Mouse (Mus musculus): Measurements from ENCODE around the gene Zfp689. TPM values are rescaled to one million over a fixed set of nuclear protein-coding genes. Genes with fewer than 3 reads are reported as not detected.
A peak's percentile ranks its signal among the peaks of the same experiment; 100 is the strongest.

Gene Zfp689
- 2.1 TPM for polyA plus RNA-seq (2012; fragmentation: generic; extraction: Trizol)

GRCm38 (mm10) chr7:127448521-127449300 is at the start of gene Zfp689:
Zfp689 (minus strand) TSS chr7:127449158.
- TF ChIP-seq POLR2AphosphoS2 (IDR thresholded peaks at IDR 0.05; ENCODE audit: insufficient read length, low read depth) (peak; percentile 71), POLR2A (IDR thresholded peaks at IDR 0.05; ENCODE audit: insufficient read length, low read depth) (peak; percentile 56), REST (IDR thresholded peaks at IDR 0.05; ENCODE audit: insufficient read depth, insufficient read length) (no peak), MYOG (IDR thresholded peaks at IDR 0.05; ENCODE audit: control insufficient read depth in 1 of 3, insufficient read depth in 1 of 3, insufficient read length in 2 of 3, low read depth in 2 of 3) (no peak), SRF (IDR thresholded peaks at IDR 0.05; ENCODE audit: control insufficient read depth, insufficient read length, low read depth) (no peak), USF1 (IDR thresholded peaks at IDR 0.05; ENCODE audit: low read depth) (no peak), MAX (IDR thresholded peaks at IDR 0.05; ENCODE audit: low read depth) (no peak), MYOD1 (IDR thresholded peaks at IDR 0.05; ENCODE audit: control insufficient read depth in 1 of 3, insufficient read length in 2 of 3, low read depth in 2 of 3) (no peak), TCF12 (IDR thresholded peaks at IDR 0.05; ENCODE audit: insufficient read depth, poor library complexity, severe bottlenecking) (no peak), CEBPB (IDR thresholded peaks at IDR 0.05; ENCODE audit: insufficient read depth, poor library complexity, severe bottlenecking) (no peak), TCF3 (IDR thresholded peaks at IDR 0.05; ENCODE audit: insufficient read length, low read depth) (no peak), E2F4 (IDR thresholded peaks at IDR 0.05; ENCODE audit: insufficient read depth) (peak; percentile 91)
- H3K79me2 ChIP-seq (ENCODE audit: control insufficient read depth, insufficient read depth) = peaks cover 39% of the 10 kb centered on the region
- H3ac ChIP-seq (ENCODE audit: control insufficient read depth, insufficient read length) = peak within 1 kb of the TSS; percentile 76
- no peaks in the 10 kb centered on the region for H3K27me3 ChIP-seq (ENCODE audit: control insufficient read depth, insufficient read depth, insufficient read length)
- peaks cover 14% of the 10 kb centered on the region for H3K36me3 ChIP-seq (ENCODE audit: control insufficient read depth, insufficient read depth)
- H3K4me3 ChIP-seq = peak within 1 kb of the TSS; percentile 88
- peak within 1 kb of the TSS; percentile 98 for H3K4me2 ChIP-seq (ENCODE audit: low read depth)

- no peaks in the 10 kb centered on the region for H3K36me3 ChIP-seq (ENCODE audit: control insufficient read depth, insufficient read depth)
- H3ac ChIP-seq (ENCODE audit: control insufficient read depth, insufficient read length) = no peak overlapping the region
- H3K4me3 ChIP-seq = no peak overlapping the region
Measured at GRCm38 (mm10) chr7:127498407-127498806, 49.4 kb upstream of the Zfp689 start.

GRCm38 (mm10) chr7:127497382-127497781 is 48.4 kb upstream of the Zfp689 start:
- Histone ChIP-seq H3ac (ENCODE audit: control insufficient read depth, insufficient read length) (no peak overlapping the region), H3K27me3 (ENCODE audit: control insufficient read depth, insufficient read depth, insufficient read length) (no peaks in the 10 kb centered on the region), H3K36me3 (ENCODE audit: control insufficient read depth, insufficient read depth) (no peaks in the 10 kb centered on the region), H3K4me3 (no peak overlapping the region), H3K79me2 (ENCODE audit: control insufficient read depth, insufficient read depth) (no peaks in the 10 kb centered on the region), H3K4me2 (ENCODE audit: low read depth) (no peak overlapping the region)
- TF ChIP-seq TCF12 (IDR thresholded peaks at IDR 0.05; ENCODE audit: insufficient read depth, poor library complexity, severe bottlenecking) (no peak), E2F4 (IDR thresholded peaks at IDR 0.05; ENCODE audit: insufficient read depth) (no peak), POLR2A (IDR thresholded peaks at IDR 0.05; ENCODE audit: insufficient read length, low read depth) (no peak), POLR2AphosphoS2 (IDR thresholded peaks at IDR 0.05; ENCODE audit: insufficient read length, low read depth) (no peak), MYOG (IDR thresholded peaks at IDR 0.05; ENCODE audit: control insufficient read depth in 1 of 3, insufficient read depth in 1 of 3, insufficient read length in 2 of 3, low read depth in 2 of 3) (no peak), USF1 (IDR thresholded peaks at IDR 0.05; ENCODE audit: low read depth) (no peak), MAX (IDR thresholded peaks at IDR 0.05; ENCODE audit: low read depth) (no peak), SRF (IDR thresholded peaks at IDR 0.05; ENCODE audit: control insufficient read depth, insufficient read length, low read depth) (no peak), TCF3 (IDR thresholded peaks at IDR 0.05; ENCODE audit: insufficient read length, low read depth) (no peak), MYOD1 (IDR thresholded peaks at IDR 0.05; ENCODE audit: control insufficient read depth in 1 of 3, insufficient read length in 2 of 3, low read depth in 2 of 3) (no peak), CEBPB (IDR thresholded peaks at IDR 0.05; ENCODE audit: insufficient read depth, poor library complexity, severe bottlenecking) (no peak), REST (IDR thresholded peaks at IDR 0.05; ENCODE audit: insufficient read depth, insufficient read length) (no peak)

More at GRCm38 (mm10) chr7:127498407-127498806, 49.4 kb upstream of the Zfp689 start:
- Histone ChIP-seq H3K4me2 (ENCODE audit: low read depth) (no peak overlapping the region), H3K27me3 (ENCODE audit: control insufficient read depth, insufficient read depth, insufficient read length) (no peaks in the 10 kb centered on the region), H3K79me2 (ENCODE audit: control insufficient read depth, insufficient read depth) (no peaks in the 10 kb centered on the region)
- no peak for TF ChIP-seq POLR2AphosphoS2 (IDR thresholded peaks at IDR 0.05; ENCODE audit: insufficient read length, low read depth)
- TF ChIP-seq MAX (IDR thresholded peaks at IDR 0.05; ENCODE audit: low read depth) = no peak
- TF ChIP-seq SRF (IDR thresholded peaks at IDR 0.05; ENCODE audit: control insufficient read depth, insufficient read length, low read depth) = no peak
- TF ChIP-seq TCF3 (IDR thresholded peaks at IDR 0.05; ENCODE audit: insufficient read length, low read depth) = no peak
- TF ChIP-seq USF1 (IDR thresholded peaks at IDR 0.05; ENCODE audit: low read depth) = no peak
- no peak for TF ChIP-seq REST (IDR thresholded peaks at IDR 0.05; ENCODE audit: insufficient read depth, insufficient read length)
- TF ChIP-seq MYOD1 (IDR thresholded peaks at IDR 0.05; ENCODE audit: control insufficient read depth in 1 of 3, insufficient read length in 2 of 3, low read depth in 2 of 3) = no peak
- no peak for TF ChIP-seq POLR2A (IDR thresholded peaks at IDR 0.05; ENCODE audit: insufficient read length, low read depth)
- TF ChIP-seq MYOG (IDR thresholded peaks at IDR 0.05; ENCODE audit: control insufficient read depth in 1 of 3, insufficient read depth in 1 of 3, insufficient read length in 2 of 3, low read depth in 2 of 3) = no peak
- no peak for TF ChIP-seq TCF12 (IDR thresholded peaks at IDR 0.05; ENCODE audit: insufficient read depth, poor library complexity, severe bottlenecking)

- Histone ChIP-seq H3ac (ENCODE audit: control insufficient read depth, insufficient read length) (no peak overlapping the region), H3K27me3 (ENCODE audit: control insufficient read depth, insufficient read depth, insufficient read length) (no peaks in the 10 kb centered on the region), H3K4me2 (ENCODE audit: low read depth) (no peak overlapping the region), H3K79me2 (ENCODE audit: control insufficient read depth, insufficient read depth) (no peaks in the 10 kb centered on the region), H3K36me3 (ENCODE audit: control insufficient read depth, insufficient read depth) (peaks cover 5% of the 10 kb centered on the region), H3K4me3 (no peak overlapping the region)
- TF ChIP-seq REST (IDR thresholded peaks at IDR 0.05; ENCODE audit: insufficient read depth, insufficient read length) (no peak), MAX (IDR thresholded peaks at IDR 0.05; ENCODE audit: low read depth) (no peak), CEBPB (IDR thresholded peaks at IDR 0.05; ENCODE audit: insufficient read depth, poor library complexity, severe bottlenecking) (no peak), USF1 (IDR thresholded peaks at IDR 0.05; ENCODE audit: low read depth) (no peak), MYOG (IDR thresholded peaks at IDR 0.05; ENCODE audit: control insufficient read depth in 1 of 3, insufficient read depth in 1 of 3, insufficient read length in 2 of 3, low read depth in 2 of 3) (no peak), TCF3 (IDR thresholded peaks at IDR 0.05; ENCODE audit: insufficient read length, low read depth) (no peak), TCF12 (IDR thresholded peaks at IDR 0.05; ENCODE audit: insufficient read depth, poor library complexity, severe bottlenecking) (no peak), E2F4 (IDR thresholded peaks at IDR 0.05; ENCODE audit: insufficient read depth) (no peak), SRF (IDR thresholded peaks at IDR 0.05; ENCODE audit: control insufficient read depth, insufficient read length, low read depth) (no peak), MYOD1 (IDR thresholded peaks at IDR 0.05; ENCODE audit: control insufficient read depth in 1 of 3, insufficient read length in 2 of 3, low read depth in 2 of 3) (no peak), POLR2AphosphoS2 (IDR thresholded peaks at IDR 0.05; ENCODE audit: insufficient read length, low read depth) (no peak), POLR2A (IDR thresholded peaks at IDR 0.05; ENCODE audit: insufficient read length, low read depth) (no peak)
Measured at GRCm38 (mm10) chr7:127494648-127495047, 45.7 kb upstream of the Zfp689 start.
